Mouse (Mus musculus) neural tube, embryonic 10.5 days (tissue): Measurements from ENCODE around the gene Paqr8.
"Not testable (repeated sequence)": the region's sequence is repeated elsewhere in the genome, so short reads cannot be mapped to it uniquely, and the experiment has no call there.

ENCODE experiments used
- DNase-seq: peaks from one replicate; pipeline ENCODE4 v3.0.0-alpha.2; 2017; ENCODE audit warnings: low spot score; ENCODE audit errors: extremely low spot score

Gene Paqr8

GRCm38 (mm10) chr1:20912115-20912514 lies 21.7 kb downstream of the Paqr8 start:
- DNase-seq: no peak

- no peak for DNase-seq
Measured at GRCm38 (mm10) chr1:20912527-20913171, 22.2 kb downstream of the Paqr8 start.

GRCm38 (mm10) chr1:20914769-20915168 lies 24.4 kb downstream of the Paqr8 start:
- no peak for DNase-seq

- DNase-seq: no peak
Measured at GRCm38 (mm10) chr1:20915608-20916007, 25.2 kb downstream of the Paqr8 start.

GRCm38 (mm10) chr1:20917496-20918050 lies 27.2 kb downstream of the Paqr8 start:
- DNase-seq: no peak

GRCm38 (mm10) chr1:20919728-20920127 lies 29.3 kb downstream of the Paqr8 start:
- no peak for DNase-seq

GRCm38 (mm10) chr1:20921081-20921528 lies 30.7 kb downstream of the Paqr8 start:
- DNase-seq: no peak

GRCm38 (mm10) chr1:20922612-20923399 lies 32.4 kb downstream of the Paqr8 start:
- DNase-seq: no peak

- not testable (repeated sequence) for DNase-seq
Measured at GRCm38 (mm10) chr1:20925324-20925723, 34.9 kb downstream of the Paqr8 start.

GRCm38 (mm10) chr1:20925926-20926325 lies 35.5 kb downstream of the Paqr8 start:
- DNase-seq: no peak

- DNase-seq: no peak
Measured at GRCm38 (mm10) chr1:20926376-20926775, 36.0 kb downstream of the Paqr8 start.

GRCm38 (mm10) chr1:20928487-20928886 lies 38.1 kb downstream of the Paqr8 start:
- DNase-seq: no peak

- DNase-seq: peak; percentile 54
Measured at GRCm38 (mm10) chr1:20933457-20933856, 43.1 kb downstream of the Paqr8 start.

- DNase-seq: no peak
Measured at GRCm38 (mm10) chr1:20935106-20935505, 44.7 kb downstream of the Paqr8 start.

GRCm38 (mm10) chr1:20939046-20939445 lies 48.6 kb downstream of the Paqr8 start:
- DNase-seq: peak; percentile 34

GRCm38 (mm10) chr1:20940151-20940550 lies 49.7 kb downstream of the Paqr8 start:
- no peak for DNase-seq

- no peak for DNase-seq
Measured at GRCm38 (mm10) chr1:20941322-20941721, 50.9 kb downstream of the Paqr8 start.

GRCm38 (mm10) chr1:20941857-20942256 lies 51.5 kb downstream of the Paqr8 start:
- no peak for DNase-seq

GRCm38 (mm10) chr1:20943016-20943415 lies 52.6 kb downstream of the Paqr8 start:
- DNase-seq: no peak

GRCm38 (mm10) chr1:20951300-20951763 lies 60.9 kb downstream of the Paqr8 start, which contains the start of gene Efhc1:
Gene Efhc1 (plus strand): TSS chr1:20951626.
- peak; percentile 96 for DNase-seq

- DNase-seq: no peak
Measured at GRCm38 (mm10) chr1:20951799-20952198, 61.4 kb downstream of the Paqr8 start.

GRCm38 (mm10) chr1:20954876-20955275 lies 64.5 kb downstream of the Paqr8 start:
- no peak for DNase-seq
